Mouse (Mus musculus): ENCODE measurements around the gene Clock. TPM values are rescaled to one million over a fixed set of nuclear protein-coding genes. Genes with fewer than 3 reads are reported as not detected.

Clock gene
- polyA plus RNA-seq, 1 experiment from 2014 or later, result 13.5 TPM

DNA sequence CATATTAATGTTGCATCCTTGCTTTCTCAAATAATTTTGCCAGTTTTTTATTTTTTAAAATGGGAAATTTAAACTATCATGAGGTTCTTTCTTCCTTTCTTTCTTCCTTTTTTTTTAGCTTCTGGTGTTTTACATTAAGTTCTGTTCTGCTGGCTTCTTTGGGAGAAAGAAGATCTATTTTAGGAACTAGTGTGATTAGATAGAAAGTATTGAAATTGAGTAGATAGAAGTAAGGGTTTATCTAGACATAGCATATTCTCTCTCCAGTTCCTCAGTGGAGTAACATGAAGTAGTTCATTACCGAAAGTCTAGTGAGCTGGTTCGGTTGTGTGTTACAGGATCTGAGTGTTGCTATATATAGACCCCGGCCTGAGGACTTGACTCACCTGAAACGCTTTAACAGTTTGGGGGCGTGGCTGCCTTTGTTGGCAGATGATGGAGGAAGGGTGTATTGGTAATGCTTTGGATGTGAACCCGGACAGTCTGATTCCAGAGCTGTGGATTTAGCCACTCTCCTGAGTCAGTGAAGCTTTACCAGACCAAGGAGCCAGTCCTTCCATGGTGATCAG lies 110.1 kb downstream of the Clock start:
- no peak overlapping the region for H3K4me2 ChIP-seq
- no peak overlapping the region for H3K4me3 ChIP-seq
- peaks cover 3% of the 10 kb centered on the region; the same call in 1 of the 2 replicates for H3K4me1 ChIP-seq
- H3K9ac ChIP-seq, result no peak overlapping the region
- ATAC-seq (ENCODE audit: borderline replicate concordance, extremely low read depth, low FRiP score, low TSS enrichment), result no peak
- H3K27ac ChIP-seq, result no peak overlapping the region
- no peaks in the 10 kb centered on the region for H3K27me3 ChIP-seq
- peaks cover 22% of the 10 kb centered on the region for H3K36me3 ChIP-seq
- no peaks in the 10 kb centered on the region for H3K9me3 ChIP-seq
- 62% methylated on average over 6 of the region's 6 CpGs for WGBS

DNA sequence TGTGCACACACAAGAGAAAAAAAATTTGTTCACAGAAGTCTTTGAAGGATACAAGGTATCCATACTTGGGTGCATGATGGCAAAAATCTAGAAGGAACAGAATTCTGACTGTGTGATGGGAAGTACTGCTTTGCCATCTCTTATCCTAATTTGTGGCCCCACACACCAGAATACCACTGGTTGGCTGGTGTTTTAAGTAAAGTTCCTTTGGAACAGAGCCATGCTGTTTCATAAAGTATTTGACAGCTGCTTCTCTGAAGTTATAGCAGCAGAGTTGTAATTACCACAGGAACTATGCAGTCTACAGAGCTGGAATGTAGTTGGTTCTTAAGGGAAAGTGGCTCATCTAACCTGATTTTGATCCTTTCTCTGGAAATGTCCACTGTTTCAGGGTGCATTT lies 111.5 kb downstream of the Clock start:
- Histone ChIP-seq H3K9ac (no peak overlapping the region), H3K4me1 (peaks cover 6% of the 10 kb centered on the region; the same call in 1 of the 2 replicates), H3K27ac (no peak overlapping the region), H3K27me3 (no peaks in the 10 kb centered on the region), H3K4me3 (no peak overlapping the region), H3K9me3 (no peaks in the 10 kb centered on the region), H3K4me2 (no peak overlapping the region), H3K36me3 (peaks cover 19% of the 10 kb centered on the region)
- no peak for ATAC-seq (ENCODE audit: borderline replicate concordance, extremely low read depth, low FRiP score, low TSS enrichment)

DNA sequence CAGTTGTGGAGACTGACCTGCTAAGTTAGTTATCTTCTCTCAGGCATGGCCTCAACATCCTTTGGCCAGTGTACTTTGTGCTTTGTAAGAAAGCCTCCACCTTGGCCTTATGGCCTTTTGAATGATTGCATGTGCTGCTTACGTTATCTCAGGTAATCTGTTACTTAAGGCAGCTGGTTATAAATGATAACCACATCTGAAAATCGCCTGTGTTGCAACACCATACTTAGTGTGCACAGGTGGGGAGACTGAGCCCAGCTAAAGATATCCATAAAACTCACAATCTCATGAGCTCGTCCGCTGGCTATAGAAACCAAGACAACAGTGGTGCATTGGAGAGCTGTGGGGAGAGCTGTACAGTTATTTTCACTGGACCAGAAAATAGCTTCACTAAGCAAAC lies 114.0 kb downstream of the Clock start:
- H3K4me1 ChIP-seq, result peaks cover 15% of the 10 kb centered on the region
- no peak for ATAC-seq (ENCODE audit: borderline replicate concordance, extremely low read depth, low FRiP score, low TSS enrichment)
- no peak overlapping the region for H3K4me3 ChIP-seq
- H3K9ac ChIP-seq, result no peak overlapping the region
- H3K27ac ChIP-seq, result no peak overlapping the region
- no peaks in the 10 kb centered on the region for H3K27me3 ChIP-seq
- H3K9me3 ChIP-seq, result no peaks in the 10 kb centered on the region
- no peak overlapping the region for H3K4me2 ChIP-seq
- WGBS, result 87% methylated on average over 4 of the region's 4 CpGs
- H3K36me3 ChIP-seq, result peaks cover 10% of the 10 kb centered on the region

DNA sequence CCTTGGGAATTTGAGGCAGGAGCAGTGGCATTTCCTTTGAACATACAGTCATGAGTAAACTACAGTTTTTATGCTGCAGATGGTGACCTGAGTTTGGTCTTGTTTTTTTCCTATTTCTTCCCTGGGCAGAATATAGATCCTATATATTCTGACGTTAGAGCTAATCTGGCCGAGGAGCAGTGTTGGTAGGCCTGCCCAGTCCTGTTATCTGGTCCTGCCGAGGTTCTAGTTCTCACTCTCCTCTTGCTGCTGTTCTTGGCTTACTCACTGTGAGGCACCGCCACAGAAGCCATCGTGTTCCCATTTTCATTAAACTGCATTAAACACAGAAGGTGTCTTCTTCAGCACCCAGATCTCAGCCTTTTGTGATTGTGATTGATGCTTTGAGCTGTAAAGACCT lies 116.7 kb downstream of the Clock start:
- no peak overlapping the region for H3K4me2 ChIP-seq
- no peak overlapping the region for H3K4me3 ChIP-seq
- H3K9me3 ChIP-seq, result no peaks in the 10 kb centered on the region
- peaks cover 3% of the 10 kb centered on the region; the same call in 1 of the 2 replicates for H3K36me3 ChIP-seq
- no peak overlapping the region for H3K9ac ChIP-seq
- H3K27ac ChIP-seq, result no peak overlapping the region
- H3K27me3 ChIP-seq, result no peaks in the 10 kb centered on the region
- H3K4me1 ChIP-seq, result peaks cover 27% of the 10 kb centered on the region
- 75% methylated on average over 5 of the region's 5 CpGs for WGBS
- ATAC-seq (ENCODE audit: borderline replicate concordance, extremely low read depth, low FRiP score, low TSS enrichment), result no peak

DNA sequence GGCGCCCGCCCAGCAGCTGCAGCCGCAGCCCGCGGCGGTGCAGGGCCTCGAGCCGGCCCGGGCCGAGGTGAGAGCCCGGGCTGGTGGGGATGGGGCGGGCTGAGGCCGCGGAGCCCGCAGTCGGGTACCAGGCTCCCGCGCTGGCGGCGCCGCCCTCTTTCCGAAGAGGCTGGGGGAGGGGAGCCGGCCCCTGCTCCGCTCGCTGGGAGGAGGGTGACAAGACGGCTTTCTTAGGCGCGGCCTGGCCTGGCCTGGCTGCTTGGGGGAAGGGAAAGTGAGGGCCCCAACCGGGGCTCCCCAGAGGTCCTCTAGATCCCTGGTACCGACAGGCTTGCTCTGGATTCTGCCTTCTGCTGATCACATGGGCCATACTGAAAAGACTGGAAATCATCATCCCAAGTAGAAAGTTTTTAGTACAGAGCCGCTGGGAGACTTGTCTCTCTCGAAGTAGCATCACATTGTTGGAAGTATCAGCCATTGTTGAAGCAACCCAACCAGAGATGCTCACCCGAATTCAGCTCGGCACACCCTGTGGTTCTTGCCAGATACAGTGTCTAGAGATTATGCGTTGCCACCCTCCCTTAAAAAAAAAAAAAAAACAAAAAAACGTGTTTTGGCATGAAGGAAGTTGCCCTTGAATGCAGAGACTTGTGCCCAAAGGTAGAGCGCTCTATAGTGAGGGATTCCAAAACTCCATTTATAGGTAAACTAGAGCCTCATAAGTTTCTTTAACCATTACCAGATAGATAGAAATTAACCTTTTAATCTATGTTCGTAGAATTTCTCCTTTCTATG lies 120.1 kb downstream of the Clock start:
- WGBS, result 3% methylated on average over 38 of the region's 38 CpGs
- peak overlapping the region; percentile 97 for H3K27ac ChIP-seq

DNA sequence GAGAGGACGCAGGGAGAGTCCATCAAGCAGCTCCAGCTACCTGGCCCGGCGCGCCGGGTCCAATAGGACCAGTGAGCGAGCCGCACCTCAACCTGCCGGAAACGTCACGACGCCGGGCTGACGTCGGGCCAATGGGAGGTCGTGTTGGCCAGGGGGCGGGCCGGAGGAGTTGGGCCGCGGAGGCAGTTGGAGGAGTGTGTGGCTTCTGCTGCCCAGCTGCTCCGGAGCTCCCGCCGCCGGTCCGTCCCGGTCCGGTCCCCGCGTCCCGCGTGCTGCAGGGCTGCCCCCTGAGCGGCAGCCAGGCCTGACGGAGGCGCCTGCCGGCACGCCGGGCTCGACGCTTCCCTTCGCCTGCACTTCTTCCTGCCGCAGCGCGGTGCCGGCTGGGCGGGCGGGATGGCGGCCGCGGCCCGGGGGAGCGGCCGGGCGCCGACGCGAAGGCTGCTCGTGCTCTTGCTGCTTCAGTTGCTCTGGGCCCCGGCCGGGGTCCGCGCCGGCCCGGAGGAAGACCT lies 120.8 kb downstream of the Clock start, which contains the start of gene Tmem165:
TSS of gene Tmem165 (plus strand) at position 131 of the 512 bp plus-strand sequence.
- H3K9ac ChIP-seq, result peak within 1 kb of the TSS; percentile 95
- H3K27me3 ChIP-seq, result no peaks in the 10 kb centered on the region
- peak within 1 kb of the TSS; percentile 97 for H3K27ac ChIP-seq
- WGBS, result under 1% methylated on average over 44 of the region's 62 CpGs
- ATAC-seq (ENCODE audit: borderline replicate concordance, extremely low read depth, low FRiP score, low TSS enrichment), result peak; percentile 97
- peak within 1 kb of the TSS; percentile 91 for H3K4me3 ChIP-seq
- no peaks in the 10 kb centered on the region for H3K36me3 ChIP-seq
- peaks cover 29% of the 10 kb centered on the region for H3K4me1 ChIP-seq
- H3K4me2 ChIP-seq, result peak within 1 kb of the TSS; percentile 84
- H3K9me3 ChIP-seq, result no peaks in the 10 kb centered on the region

More for the DNA sequence above, 120.1 kb downstream of the Clock start:
- peak overlapping the region; percentile 95 for H3K9ac ChIP-seq
- H3K4me2 ChIP-seq, result peak overlapping the region; percentile 84
- no peaks in the 10 kb centered on the region for H3K9me3 ChIP-seq
- H3K36me3 ChIP-seq, result no peaks in the 10 kb centered on the region
- peak overlapping the region; percentile 91 for H3K4me3 ChIP-seq
- no peaks in the 10 kb centered on the region for H3K27me3 ChIP-seq
- H3K4me1 ChIP-seq, result peaks cover 30% of the 10 kb centered on the region
- peak; percentile 92 for ATAC-seq (ENCODE audit: borderline replicate concordance, extremely low read depth, low FRiP score, low TSS enrichment)

DNA sequence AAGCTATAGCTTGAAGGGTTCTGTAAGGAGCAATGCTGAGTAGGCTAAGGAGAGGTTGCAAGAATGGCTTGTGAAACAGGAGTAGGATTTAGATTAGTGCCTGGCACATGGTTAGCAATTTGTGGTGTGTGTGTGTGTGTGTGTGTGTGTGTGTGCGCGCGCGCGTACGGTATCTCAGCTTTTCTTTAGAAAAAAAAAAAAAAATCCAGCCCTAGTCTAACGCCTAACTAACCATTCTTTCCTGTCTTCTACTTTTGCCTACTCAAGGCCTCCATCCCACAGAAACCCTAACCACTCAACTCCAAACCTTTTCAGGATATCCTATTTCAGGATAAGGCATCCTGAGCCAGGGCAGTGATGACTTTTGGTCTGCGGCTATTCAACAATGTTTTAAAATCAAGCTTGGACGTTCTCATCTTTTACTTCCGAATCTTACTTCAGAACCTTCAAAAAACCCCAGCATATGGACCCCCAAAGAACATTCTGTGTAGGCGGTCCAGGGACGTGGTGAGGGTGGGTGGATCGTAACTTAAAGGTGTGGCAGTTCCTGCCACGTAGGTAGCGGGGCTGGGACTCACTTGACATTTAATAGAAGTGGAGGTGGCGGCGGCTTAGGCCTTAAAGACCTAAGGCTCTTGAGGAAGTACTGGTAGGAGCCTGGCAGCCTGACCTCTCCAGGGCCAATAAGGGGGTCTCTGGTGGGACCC lies 121.4 kb downstream of the Clock start:
- H3K9ac ChIP-seq, result peak overlapping the region; percentile 95
- no peaks in the 10 kb centered on the region for H3K36me3 ChIP-seq
- ATAC-seq (ENCODE audit: borderline replicate concordance, extremely low read depth, low FRiP score, low TSS enrichment), result peak; percentile 19; the same call in 1 of the 2 replicates
- no peaks in the 10 kb centered on the region for H3K27me3 ChIP-seq
- H3K4me1 ChIP-seq, result peaks cover 35% of the 10 kb centered on the region
- H3K27ac ChIP-seq, result peak overlapping the region; percentile 97
- H3K4me3 ChIP-seq, result peak overlapping the region; percentile 91
- 37% methylated on average over 17 of the region's 17 CpGs for WGBS
- no peaks in the 10 kb centered on the region for H3K9me3 ChIP-seq
- peak overlapping the region; percentile 84 for H3K4me2 ChIP-seq

DNA sequence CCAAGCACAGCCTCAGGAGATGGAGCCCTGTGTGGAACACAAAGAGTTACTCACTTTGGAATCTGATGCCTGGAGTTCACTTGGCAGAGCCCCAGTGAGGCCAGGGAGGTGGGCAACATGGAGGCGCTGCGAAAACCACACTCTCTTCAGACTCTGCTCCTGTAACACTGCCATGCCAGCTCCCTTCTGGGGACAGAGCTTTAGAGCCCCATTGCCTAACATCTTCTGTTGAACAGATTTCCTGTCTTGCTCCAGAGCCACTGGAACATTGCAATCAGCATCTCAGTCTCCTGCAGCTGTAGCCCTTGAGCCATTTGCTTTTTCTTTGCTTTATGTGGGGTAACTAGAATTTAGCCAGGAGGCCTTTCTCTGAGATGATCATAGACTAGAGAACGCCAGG lies 122.3 kb downstream of the Clock start:
- no peaks in the 10 kb centered on the region for H3K36me3 ChIP-seq
- H3K4me2 ChIP-seq, result no peak overlapping the region
- 37% methylated on average over 3 of the region's 3 CpGs for WGBS
- no peak overlapping the region for H3K9ac ChIP-seq
- no peak for ATAC-seq (ENCODE audit: borderline replicate concordance, extremely low read depth, low FRiP score, low TSS enrichment)
- H3K27ac ChIP-seq, result peak overlapping the region; percentile 35
- H3K27me3 ChIP-seq, result no peaks in the 10 kb centered on the region
- H3K4me3 ChIP-seq, result no peak overlapping the region
- H3K9me3 ChIP-seq, result no peaks in the 10 kb centered on the region
- peaks cover 35% of the 10 kb centered on the region for H3K4me1 ChIP-seq

DNA sequence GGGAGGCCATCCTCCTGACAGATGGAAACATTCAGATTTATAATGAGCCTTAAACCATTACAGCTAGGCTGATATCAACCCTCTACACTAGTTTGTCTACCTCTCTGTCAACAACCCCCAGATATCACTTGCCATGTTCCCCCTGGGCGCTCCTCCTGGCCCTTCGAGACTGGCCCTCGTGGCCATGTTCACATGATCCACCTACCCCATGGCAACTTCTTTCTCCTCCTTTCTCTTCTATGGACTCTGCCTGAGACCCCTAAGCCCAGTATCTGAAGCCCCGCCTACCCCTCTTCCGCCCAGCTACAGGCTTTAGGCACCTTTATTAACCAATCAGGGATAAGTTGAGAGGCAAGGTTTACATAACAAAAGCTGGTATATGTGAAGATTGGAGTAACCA lies 124.8 kb downstream of the Clock start:
- Histone ChIP-seq H3K4me2 (no peak overlapping the region), H3K4me3 (no peak overlapping the region), H3K9me3 (no peaks in the 10 kb centered on the region), H3K36me3 (no peaks in the 10 kb centered on the region), H3K9ac (no peak overlapping the region), H3K27ac (no peak overlapping the region), H3K4me1 (peaks cover 28% of the 10 kb centered on the region), H3K27me3 (no peaks in the 10 kb centered on the region)
- 85% methylated on average over 5 of the region's 5 CpGs for WGBS
- no peak for ATAC-seq (ENCODE audit: borderline replicate concordance, extremely low read depth, low FRiP score, low TSS enrichment)

DNA sequence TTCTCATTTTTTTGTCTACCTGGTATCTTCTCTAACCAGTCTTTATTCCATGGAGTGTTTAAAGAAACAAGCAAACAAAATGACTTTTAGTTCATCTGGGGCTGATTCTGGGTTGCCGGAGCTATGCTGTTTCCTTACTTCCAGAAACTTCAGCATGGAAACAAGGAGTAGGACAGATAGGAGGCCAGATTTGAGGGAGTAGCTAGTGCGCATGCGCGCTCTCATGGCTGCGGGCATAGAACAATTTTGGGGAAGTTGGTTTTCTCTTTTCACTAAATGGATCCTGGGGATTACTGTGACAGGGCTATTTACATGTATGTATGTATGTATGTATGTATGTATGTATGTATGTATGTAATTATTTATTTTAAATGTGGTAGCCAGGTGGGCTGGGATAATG lies 125.4 kb downstream of the Clock start:
- Histone ChIP-seq H3K9me3 (no peaks in the 10 kb centered on the region), H3K4me1 (peaks cover 26% of the 10 kb centered on the region), H3K4me2 (no peak overlapping the region), H3K36me3 (no peaks in the 10 kb centered on the region), H3K9ac (no peak overlapping the region), H3K4me3 (no peak overlapping the region), H3K27ac (no peak overlapping the region), H3K27me3 (no peaks in the 10 kb centered on the region)
- ATAC-seq (ENCODE audit: borderline replicate concordance, extremely low read depth, low FRiP score, low TSS enrichment), result no peak
- WGBS, result 91% methylated on average over 5 of the region's 5 CpGs

DNA sequence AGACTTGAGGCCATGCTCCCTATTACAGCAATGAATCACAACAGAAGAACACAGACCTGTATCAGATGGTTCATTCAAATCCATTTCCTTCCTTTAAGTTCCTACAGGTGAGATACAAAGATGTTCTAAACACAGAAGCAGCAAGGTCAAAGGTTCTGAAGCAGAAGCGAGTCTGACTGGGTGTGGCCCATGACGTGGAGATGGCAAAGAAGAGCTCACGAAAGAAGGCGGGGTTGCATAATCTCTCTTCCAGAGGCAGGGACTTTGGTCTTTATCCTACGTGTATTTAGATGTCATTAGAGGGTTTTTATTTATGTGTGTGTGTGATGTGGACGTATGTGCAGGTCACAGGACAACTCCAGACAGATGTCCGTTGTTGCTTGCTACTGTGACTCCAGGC lies 126.9 kb downstream of the Clock start:
- WGBS, result 64% methylated on average over 7 of the region's 7 CpGs
- H3K9me3 ChIP-seq, result no peaks in the 10 kb centered on the region
- no peaks in the 10 kb centered on the region for H3K36me3 ChIP-seq
- no peak overlapping the region for H3K27ac ChIP-seq
- H3K4me2 ChIP-seq, result no peak overlapping the region
- peaks cover 21% of the 10 kb centered on the region for H3K4me1 ChIP-seq
- ATAC-seq (ENCODE audit: borderline replicate concordance, extremely low read depth, low FRiP score, low TSS enrichment), result no peak
- no peak overlapping the region for H3K9ac ChIP-seq
- H3K4me3 ChIP-seq, result no peak overlapping the region
- no peaks in the 10 kb centered on the region for H3K27me3 ChIP-seq

All from lung, embryonic 15.5 days (tissue).